Mouse (Mus musculus) left cerebral cortex, postnatal 14 days (tissue): ENCODE data around the gene Fbxo42. TPM values are rescaled to one million over a fixed set of nuclear protein-coding genes. Genes with fewer than 3 reads are reported as not detected.
"Not testable (repeated sequence)": the region's sequence is repeated elsewhere in the genome, so short reads cannot be mapped to it uniquely, and the experiment has no call there.

Experiments
- DNase-seq, 2 experiments: peaks; one replicate each; pipeline ENCODE4 v3.0.0; 2021 to 2022; ENCODE audit warnings: low spot score in 2 of 2, mixed read lengths in 1 of 2
- intact Hi-C: fragments of 180-260 bp; cut with DNase I; formaldehyde crosslinking; loops from one replicate; pipeline ENCODE4 v1.15.1; 2025
- total RNA-seq, 2 experiments: library from RNA; stranded (reverse); gene quantifications; 2 replicates each; pipeline ENCODE4 v1.2.3; 2021

Gene Fbxo42
- total RNA-seq, 2 experiments from 2014 or later = 31.6 to 38.8 TPM

GRCm38 (mm10) chr4:141133227-141133626 lies 14.5 kb upstream of the Fbxo42 start:
- DNase-seq = no peak
- intact Hi-C loops = no loop called here

GRCm38 (mm10) chr4:141134031-141134441 lies 13.7 kb upstream of the Fbxo42 start:
- DNase-seq = peak in 1 of 2 experiments; percentile 30
- intact Hi-C loops = no loop called here

GRCm38 (mm10) chr4:141134751-141135530 lies 12.8 kb upstream of the Fbxo42 start:
- intact Hi-C loops = no loop called here
- no peak for DNase-seq

GRCm38 (mm10) chr4:141136126-141136525 lies 11.6 kb upstream of the Fbxo42 start:
- intact Hi-C loops = no loop called here
- no peak for DNase-seq

- DNase-seq, intact Hi-C loops: not testable (repeated sequence)
Observed at GRCm38 (mm10) chr4:141137740-141138139, 10.0 kb upstream of the Fbxo42 start.

GRCm38 (mm10) chr4:141138425-141139115 lies 9.1 kb upstream of the Fbxo42 start:
- DNase-seq = no peak
- intact Hi-C loops = no loop called here

- intact Hi-C loops = no loop called here
- DNase-seq = peak; percentile 99
Observed at GRCm38 (mm10) chr4:141139116-141139970, 8.4 kb upstream of the Fbxo42 start, which contains the start of gene Szrd1. TSS of gene Szrd1 (minus strand) at chr4:141139775.

- intact Hi-C loops = not testable (repeated sequence)
Observed at GRCm38 (mm10) chr4:141140354-141140753, 7.4 kb upstream of the Fbxo42 start.

GRCm38 (mm10) chr4:141140967-141141366 lies 6.7 kb upstream of the Fbxo42 start:
- intact Hi-C loops = no loop called here
- no peak for DNase-seq

More at GRCm38 (mm10) chr4:141140354-141140753, 7.4 kb upstream of the Fbxo42 start:
- not testable (repeated sequence) for DNase-seq

- peak; percentile 83 to 84 for DNase-seq
- intact Hi-C loops = loop anchor here (2.0 kb wide), 1 partner anchor 124 kb away; no protein-coding TSS in a partner anchor
Observed at GRCm38 (mm10) chr4:141142285-141142811, 5.4 kb upstream of the Fbxo42 start.

- not testable (repeated sequence) for DNase-seq
- intact Hi-C loops = loop anchor here (5.0 kb wide), 2 partner anchors 57 to 217 kb away; no protein-coding TSS in a partner anchor
Observed at GRCm38 (mm10) chr4:141145124-141145523, 2.6 kb upstream of the Fbxo42 start.

- intact Hi-C loops = loop anchor here (2.0 to 5.0 kb wide), 3 partner anchors 26 to 216 kb away; no protein-coding TSS in a partner anchor
Observed at GRCm38 (mm10) chr4:141146491-141147033, 1.2 kb upstream of the Fbxo42 start.

GRCm38 (mm10) chr4:141148009-141148801 lies 492 bp downstream of the Fbxo42 start:
- intact Hi-C loops = loop anchor here (5.0 kb wide), 2 partner anchors 54 to 214 kb away; no protein-coding TSS in a partner anchor

More at GRCm38 (mm10) chr4:141146491-141147033, 1.2 kb upstream of the Fbxo42 start:
- no peak for DNase-seq

GRCm38 (mm10) chr4:141149116-141149515 lies 1.4 kb downstream of the Fbxo42 start:
- intact Hi-C loops = loop anchor here (5.0 kb wide), 2 partner anchors 53 to 213 kb away; no protein-coding TSS in a partner anchor
- DNase-seq = no peak

More at GRCm38 (mm10) chr4:141148009-141148801, 492 bp downstream of the Fbxo42 start:
- peak in 1 of 2 experiments; percentile 28 for DNase-seq

- intact Hi-C loops = no loop called here
- DNase-seq = no peak
Observed at GRCm38 (mm10) chr4:141157485-141157884, 9.8 kb downstream of the Fbxo42 start.

- DNase-seq = no peak
- intact Hi-C loops = no loop called here
Observed at GRCm38 (mm10) chr4:141158609-141159008, 10.9 kb downstream of the Fbxo42 start.

- intact Hi-C loops = no loop called here
- no peak for DNase-seq
Observed at GRCm38 (mm10) chr4:141159093-141159492, 11.4 kb downstream of the Fbxo42 start.

GRCm38 (mm10) chr4:141159666-141160065 lies 12.0 kb downstream of the Fbxo42 start:
- DNase-seq = no peak
- intact Hi-C loops = no loop called here
